In genomic region chr1:181853081-181853736, GRCm38 (mm10) we compare ENCODE assay signal across 8 mouse cellular contexts. TPM values are rescaled to one million over a fixed set of nuclear protein-coding genes. Genes with fewer than 3 reads are reported as not detected.
DNase-seq lines count a peak whose midpoint lies in the region; ATAC-seq lines count a peak whose summit lies in the region.

No protein-coding gene starts in this region.

- peak overlapping the region; percentile 24 for H3K4me3 ChIP-seq in heart, embryonic 12.5 days
- peak overlapping the region; percentile 22; the same call in 1 of the 2 replicates for H3K4me3 ChIP-seq in kidney, embryonic 14.5 days (ENCODE audit: low read length)

- ATAC-seq in heart, embryonic 12.5 days (ENCODE audit: insufficient number of reproducible peaks, low FRiP score): 0 out of 2 replicates have a peak, but pooled peaks have one; percentile 29
- peak; percentile 81 for ATAC-seq in kidney, embryonic 14.5 days (ENCODE audit: low FRiP score, low TSS enrichment)

- H3K4me1 ChIP-seq in heart, embryonic 12.5 days (replicated peaks): peaks cover 15% of the 10 kb centered on the region
- peaks cover 9% of the 10 kb centered on the region for H3K4me1 ChIP-seq in kidney, embryonic 14.5 days (ENCODE audit: control insufficient read depth, insufficient read depth, low read length)

- 14% methylated on average over 20 of the region's 21 CpGs for WGBS in heart, embryonic 12.5 days
- 12% methylated on average over 21 of the region's 21 CpGs for WGBS in kidney, embryonic 14.5 days

- peak overlapping the region; percentile 35; the same call in 1 of the 2 replicates for H3K9ac ChIP-seq in heart, embryonic 12.5 days
- peak overlapping the region; percentile 34; the same call in 1 of the 2 replicates for H3K9ac ChIP-seq in kidney, embryonic 14.5 days (ENCODE audit: low read depth, low read length)

- H3K27me3 ChIP-seq in heart, embryonic 12.5 days (replicated peaks): no peaks in the 10 kb centered on the region
- 0 out of 2 replicates have a peak, but pooled peaks cover 2% of the 10 kb centered on the region for H3K27me3 ChIP-seq in kidney, embryonic 14.5 days (ENCODE audit: control insufficient read depth, insufficient read depth, low read length)

- peak overlapping the region; percentile 68 for H3K4me2 ChIP-seq in heart, embryonic 12.5 days
- H3K4me2 ChIP-seq in kidney, embryonic 14.5 days (replicated peaks; ENCODE audit: low read depth, low read length): peak overlapping the region; percentile 45

- H3K36me3 ChIP-seq in heart, embryonic 12.5 days: no peaks in the 10 kb centered on the region
- H3K36me3 ChIP-seq in kidney, embryonic 14.5 days (ENCODE audit: control insufficient read depth, insufficient read depth, low read length): no peaks in the 10 kb centered on the region

- no peaks in the 10 kb centered on the region for H3K9me3 ChIP-seq in heart, embryonic 12.5 days (replicated peaks)
- no peaks in the 10 kb centered on the region for H3K9me3 ChIP-seq in kidney, embryonic 14.5 days (ENCODE audit: control insufficient read depth, low read length)

- no peak overlapping the region for H3K27ac ChIP-seq in heart, embryonic 12.5 days (ENCODE audit: poor library complexity, severe bottlenecking)
- no peak overlapping the region for H3K27ac ChIP-seq in kidney, embryonic 14.5 days (ENCODE audit: low read depth, low read length)

- peak; percentile 20 for DNase-seq in ovary, postnatal 36 days (ENCODE audit: low spot score)
- no peak for DNase-seq in ovary, adult 18-20 months (ENCODE audit: low spot score)
- peak; percentile 66 for DNase-seq in lung, postnatal 14 days
- peak; percentile 45 to 86 for DNase-seq in spleen, postnatal 10 days (ENCODE audit: low spot score in 2 of 2)
- DNase-seq in layer of hippocampus, postnatal 14 days (ENCODE audit: low spot score in 2 of 2): no peak
- DNase-seq in cerebellum, adult 11-12 months: no peak

RNA-seq across cellular contexts. Expression of gene Lbr, which starts 10.4 kb away (rescaled TPM):
- polyA plus RNA-seq in heart, embryonic 12.5 days (2016; fragmentation: Nextera tagmentation; extraction: Ambion mirVana): 100 and 105 TPM in 2 replicates
- polyA plus RNA-seq in kidney, embryonic 14.5 days (2014; fragmentation: Nextera tagmentation; extraction: Ambion mirVana): 92.2 and 129 TPM in 2 replicates
- 10 to 100 TPM; 14.1 to 18.9 TPM for total RNA-seq in layer of hippocampus, postnatal 14 days (2021)

Comparison
In these comparisons a context has a peak if more than half of its experiments do, and no peak if none do; other contexts are left out.
1. DNase-seq: peak in ovary, postnatal 36 days (single experiment), lung, postnatal 14 days (single experiment) and spleen, postnatal 10 days (2 of 2); none in ovary, adult 18-20 months (single experiment), layer of hippocampus, postnatal 14 days (0 of 2) and cerebellum, adult 11-12 months (single experiment).